Mouse (Mus musculus): ENCODE results near the gene Gbp7. TPM values are rescaled to one million over a fixed set of nuclear protein-coding genes. Genes with fewer than 3 reads are reported as not detected.
"Not testable (repeated sequence)": the region's sequence is repeated elsewhere in the genome, so short reads cannot be mapped to it uniquely, and the experiment has no call there.

Gbp7 gene
- total RNA-seq, 4 experiments from 2014 or later = 16.1 to 23.3 (median 17.2) TPM

DNA sequence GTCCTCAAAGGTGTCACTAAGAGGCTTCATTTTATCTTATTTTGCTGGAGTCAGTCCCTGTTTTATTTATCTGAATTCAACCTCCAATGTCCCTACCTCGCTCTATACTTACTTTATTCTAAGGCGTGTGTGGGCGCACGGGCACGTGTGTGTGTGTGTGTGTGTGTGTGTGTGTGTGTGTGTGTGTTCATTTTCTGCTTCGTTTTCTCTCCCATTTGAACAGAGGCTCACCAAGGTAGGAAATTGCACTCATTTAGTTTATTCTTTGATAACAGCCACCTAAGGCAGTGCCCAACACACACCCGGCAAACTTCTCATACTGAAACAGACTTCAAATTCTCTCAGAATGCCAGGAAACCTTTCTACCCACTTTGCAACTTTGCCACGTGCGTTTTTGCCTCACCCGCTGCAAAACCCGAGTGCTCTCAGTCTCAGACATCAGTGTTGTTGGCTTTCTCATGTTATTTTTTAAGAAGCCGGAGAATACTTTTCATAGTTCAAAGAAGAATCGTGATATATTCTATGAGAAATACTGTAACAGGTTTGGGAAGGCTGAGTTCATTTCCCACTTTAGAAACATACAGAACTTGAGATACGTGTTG lies 31.0 kb downstream of the Gbp7 start:
- DNase-seq = no peak

- no peak for DNase-seq
Observed at GRCm38 (mm10) chr3:142561666-142562065, 31.5 kb downstream of the Gbp7 start.

GRCm38 (mm10) chr3:142567490-142567889 lies 37.3 kb downstream of the Gbp7 start:
- not testable (repeated sequence) for DNase-seq

DNA sequence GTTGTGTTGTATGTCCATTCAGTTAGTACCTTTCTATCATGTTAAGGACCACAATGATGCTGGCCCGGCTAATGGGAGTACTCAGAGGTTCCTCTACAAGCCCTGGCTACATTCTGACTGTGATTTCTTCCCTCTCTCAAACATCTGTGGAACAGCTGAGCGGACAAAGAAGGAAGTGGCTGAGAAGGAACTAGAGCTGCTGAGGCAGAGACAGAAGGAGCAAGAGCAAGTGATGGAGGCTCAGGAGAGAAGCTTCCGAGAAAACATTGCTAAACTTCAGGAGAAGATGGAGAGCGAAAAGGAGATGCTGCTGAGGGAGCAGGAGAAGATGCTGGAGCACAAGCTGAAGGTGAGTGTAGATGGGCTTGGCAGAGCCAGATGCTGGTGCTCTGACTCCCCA lies 40.6 kb downstream of the Gbp7 start:
- no peak for DNase-seq

DNA sequence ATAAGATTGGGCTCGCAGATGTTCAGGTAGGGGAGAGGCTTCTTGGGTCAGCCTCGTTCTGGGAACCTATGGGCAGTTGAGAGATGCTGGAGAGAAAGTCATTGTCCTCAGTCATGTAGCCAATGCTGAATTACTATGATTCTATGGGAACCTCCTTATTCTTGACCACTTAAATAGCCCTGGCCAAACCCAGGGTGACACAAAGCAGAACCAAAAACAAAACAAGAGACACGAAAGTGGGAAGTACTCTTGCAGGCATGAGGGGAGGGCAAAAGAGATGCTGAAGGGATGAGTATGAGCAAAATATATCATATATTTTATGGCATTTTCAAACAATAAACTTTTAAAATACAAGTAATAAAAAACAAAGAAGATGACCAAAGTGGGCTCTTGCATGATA lies 47.0 kb downstream of the Gbp7 start:
- no peak for DNase-seq

DNA sequence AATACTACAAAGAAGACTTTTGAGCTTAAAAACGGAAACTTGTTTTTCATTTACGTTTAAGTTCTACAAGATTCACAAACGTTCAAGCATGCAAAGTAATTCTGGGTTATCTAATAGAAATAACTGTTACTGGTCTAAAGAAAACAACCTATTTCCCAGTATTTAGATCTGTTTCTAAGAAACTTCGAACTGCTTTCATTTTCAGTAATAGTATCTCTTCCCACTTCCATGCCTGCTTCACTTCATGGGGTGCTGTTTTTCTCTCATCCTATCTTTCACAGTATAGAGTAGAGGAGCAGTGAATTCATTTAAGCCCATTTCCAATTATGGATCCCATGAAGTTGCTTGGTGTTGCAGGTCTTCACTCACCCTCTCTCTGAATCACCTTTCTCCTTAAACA lies 48.2 kb downstream of the Gbp7 start:
- no peak for DNase-seq

- DNase-seq = no peak
Observed at GRCm38 (mm10) chr3:142583067-142583466, 52.9 kb downstream of the Gbp7 start.

DNA sequence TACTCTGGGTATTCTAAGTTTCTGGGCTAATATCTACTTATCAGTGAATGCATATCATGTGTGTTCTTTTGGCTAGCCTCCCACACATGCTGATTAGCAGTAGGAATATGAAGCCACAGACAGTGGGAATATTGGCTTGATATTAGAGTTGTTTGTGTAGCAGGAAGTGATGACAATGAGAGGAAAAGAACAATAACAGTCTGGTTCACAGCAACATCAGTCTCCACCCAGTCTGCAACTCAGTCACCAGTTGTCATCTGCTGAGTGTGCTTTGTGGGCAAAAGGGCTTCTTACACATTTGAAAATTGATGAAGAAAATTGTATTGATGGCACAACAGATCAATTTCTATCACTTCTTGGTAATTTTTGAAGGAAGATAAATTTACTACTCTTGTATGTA lies 57.2 kb downstream of the Gbp7 start:
- no peak for DNase-seq

DNA sequence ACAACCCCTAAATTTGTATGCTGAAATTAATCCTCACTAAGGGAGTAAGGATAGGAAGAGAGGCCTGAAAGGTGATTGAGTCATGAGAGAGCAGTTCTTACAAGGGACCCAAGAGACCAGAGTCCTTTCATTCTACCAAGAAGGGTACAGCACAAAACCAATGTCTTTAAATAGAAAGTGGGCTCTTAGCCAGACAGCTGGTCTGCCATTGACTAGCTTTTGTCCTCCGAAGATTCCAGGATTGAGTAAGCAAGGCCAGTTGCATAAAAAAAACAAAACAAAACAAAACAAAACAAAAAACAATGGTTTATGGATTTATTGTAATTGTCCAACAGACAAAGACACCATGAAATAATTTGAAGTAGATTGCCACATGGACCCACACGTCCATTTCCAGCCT lies 58.7 kb downstream of the Gbp7 start:
- DNase-seq = no peak

DNA sequence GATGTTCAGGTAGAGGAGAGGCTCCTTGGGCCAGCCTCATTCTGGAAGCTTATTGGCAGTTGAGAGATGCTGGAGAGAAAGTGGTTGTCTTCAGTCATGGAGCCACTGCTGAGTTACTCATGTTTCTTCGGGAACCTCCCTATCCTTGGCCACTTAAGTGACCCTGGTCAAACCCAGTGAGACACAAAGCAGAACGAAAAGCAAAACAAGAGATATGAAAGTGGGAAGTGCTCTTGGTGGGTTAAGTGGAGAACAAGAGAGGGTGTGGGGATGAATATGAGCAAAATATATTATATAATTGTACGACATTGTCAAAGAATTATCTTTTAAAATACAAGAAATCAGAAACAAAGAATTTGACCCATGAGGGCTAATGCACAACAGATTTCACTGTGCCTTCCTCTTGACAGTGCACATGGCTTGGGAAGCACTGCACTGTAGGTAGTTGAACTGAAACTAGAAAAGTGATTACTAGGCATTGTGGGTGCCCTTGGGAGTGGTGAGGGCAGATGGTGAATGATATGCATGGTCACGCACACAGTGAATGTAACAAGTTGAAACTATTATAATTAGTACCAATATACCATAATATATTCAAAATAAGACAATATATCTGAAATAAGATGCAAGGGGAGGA lies 60.4 kb downstream of the Gbp7 start:
- no peak for DNase-seq

DNA sequence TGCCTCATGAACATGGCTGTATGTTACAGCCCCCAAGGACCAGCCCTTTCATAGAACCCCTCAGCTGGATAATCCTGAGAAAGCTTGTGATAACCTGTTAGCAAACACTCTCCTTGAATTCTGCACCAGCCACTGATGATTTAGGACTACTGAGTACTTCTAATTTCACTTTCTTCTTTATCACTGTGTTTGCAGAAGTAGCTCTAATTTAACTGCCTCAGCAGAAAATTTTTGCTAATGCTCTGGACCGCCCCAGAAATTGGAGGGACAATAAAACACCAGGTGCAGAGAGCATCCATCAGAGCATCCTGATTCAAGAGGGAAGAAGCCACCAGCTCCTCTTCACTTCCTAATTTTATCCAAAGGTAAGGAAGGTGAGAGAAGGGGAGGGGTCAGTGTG lies 64.4 kb downstream of the Gbp7 start, which contains the start of gene Gbp2b:
Gene Gbp2b (plus strand): TSS at position 301 of the 400 bp plus-strand sequence.
- no peak for DNase-seq

GRCm38 (mm10) chr3:142597923-142598322 lies 67.8 kb downstream of the Gbp7 start:
- no peak for DNase-seq

Other genes with a start within 250 kb of the Gbp7 start
- 10 to 100 TPM; 40.7 to 88.6 (median 54.4) TPM for gene Pdlim5, start 134.6 kb upstream of the Gbp7 start, total RNA-seq (2022)
- gene Gbp5, start 36.4 kb upstream of the Gbp7 start, total RNA-seq (2022) = 1 to 10 TPM; 3.1 to 5.2 (median 4.3) TPM
- gene Gbp3, start 29.7 kb downstream of the Gbp7 start, total RNA-seq (2022) = 10 to 100 TPM in 2 of 4 experiments, 1 to 10 TPM in 2; 7.1 to 14.0 (median 9.8) TPM
- under 1 TPM; 0.37 to 0.43 (median 0.39) TPM for gene Gbp2b, start 64.5 kb downstream of the Gbp7 start, total RNA-seq (2022)
- gene Gbp2, start 90.3 kb downstream of the Gbp7 start, total RNA-seq (2022) = 10 to 100 TPM; 15.3 to 21.3 (median 17.4) TPM
- gene Kyat3, start 170.7 kb downstream of the Gbp7 start, total RNA-seq (2022) = 10 to 100 TPM; 13.6 to 25.6 (median 19.1) TPM
- gene Gtf2b, start 234.7 kb downstream of the Gbp7 start, total RNA-seq (2022) = 10 to 100 TPM; 55.8 to 69.4 (median 63.2) TPM